Mouse (Mus musculus) erythroblast, embryonic 14.5 days (primary cell): Measurements from ENCODE around the gene Ddah2.
A peak's percentile ranks its signal among the peaks of the same experiment; 100 is the strongest.

Experiments
- GATA1 ChIP-seq: IDR thresholded peaks from 2 replicates; pipeline ENCODE4 v1.6.1; 2012; ENCODE audit warnings: low read length, inconsistent platforms, mixed read lengths
- TAL1 ChIP-seq: IDR thresholded peaks from 3 replicates; pipeline ENCODE4 v1.6.1; 2012; ENCODE audit warnings: low read length, inconsistent platforms, mixed read lengths

GRCm38 (mm10) chr17:35104754-35105153 is 45.9 kb downstream of the Ddah2 start:
- TF ChIP-seq TAL1, result peak; percentile 83
- peak; percentile 73 for TF ChIP-seq GATA1
